Mouse (Mus musculus) liver, embryonic 16.5 days (tissue): ENCODE measurements around the gene Trp53rka. TPM values are rescaled to one million over a fixed set of nuclear protein-coding genes. Genes with fewer than 3 reads are reported as not detected.
A peak's percentile ranks its signal among the peaks of the same experiment; 100 is the strongest.
"Not testable (repeated sequence)": the region's sequence is repeated elsewhere in the genome, so short reads cannot be mapped to it uniquely, and the experiment has no call there.

Source experiments
- ATAC-seq: fragments of 200-750 bp; cut with Nextera tagmentation; 2 replicates; pipeline ENCODE4 v1.8.0; 2017; ENCODE audit warnings: low read depth, mild to moderate bottlenecking, moderate number of reproducible peaks, moderate library complexity
- H3K27ac ChIP-seq: fragments of 300-500 bp; sonication (generic); 2 replicates; pipeline ENCODE4 v1.5.1; 2014; ENCODE audit warnings: mild to moderate bottlenecking, low read length
- H3K27me3 ChIP-seq: fragments of 300-500 bp; sonication (generic); 2 replicates; pipeline ENCODE4 v1.6.1; 2014; ENCODE audit warnings: low read depth, low read length, mixed read lengths; ENCODE audit not compliant: control insufficient read depth, insufficient read depth
- H3K36me3 ChIP-seq: fragments of 300-500 bp; sonication (generic); 2 replicates; pipeline ENCODE4 v1.6.1; 2014; ENCODE audit warnings: mild to moderate bottlenecking; ENCODE audit not compliant: control insufficient read depth, insufficient read depth
- H3K4me1 ChIP-seq: fragments of 300-500 bp; sonication (generic); 2 replicates; pipeline ENCODE4 v1.6.1; 2014; ENCODE audit warnings: low read depth, low read length, mixed read lengths; ENCODE audit not compliant: control insufficient read depth
- H3K4me2 ChIP-seq: fragments of 300-500 bp; sonication (generic); 2 replicates; pipeline ENCODE4 v1.6.1; 2014; ENCODE audit warnings: low read depth, low read length, mixed read lengths
- H3K4me3 ChIP-seq: fragments of 300-500 bp; sonication (generic); 2 replicates; pipeline ENCODE4 v1.5.1; 2014; ENCODE audit warnings: low read depth, mild to moderate bottlenecking, low read length
- H3K9ac ChIP-seq: fragments of 300-500 bp; sonication (generic); 2 replicates; pipeline ENCODE4 v1.6.1; 2014; ENCODE audit warnings: low read depth, low read length
- H3K9me3 ChIP-seq: fragments of 300-500 bp; sonication (generic); replicated peaks from 2 replicates; pipeline ENCODE4 v1.6.1; 2016; ENCODE audit warnings: low read length; ENCODE audit not compliant: control insufficient read depth
- WGBS: fragments of 180-500 bp; shearing (Covaris S2); extraction: QIAGEN DNeasy Blood & Tissue Kit; methylation state at CpG from one replicate; pipeline ENCODE4 v1.1.7; 2014; ENCODE audit not compliant: insufficient replicate concordance; 5-methylcytosine and 5-hydroxymethylcytosine counted together
- polyA plus RNA-seq: library from polyadenylated mRNA; unstranded; fragments of >200 nt; fragmentation: Nextera tagmentation; extraction: Ambion mirVana; gene quantifications from 2 replicates; pipeline ENCODE4 v1.2.1, GENCODE M21; 2015

Trp53rka gene
- polyA plus RNA-seq, 1 experiment from 2014 or later, result 8.2 TPM

- 76% methylated on average over 4 of the region's 4 CpGs for WGBS
- not testable (repeated sequence) for H3K4me2 ChIP-seq, H3K27ac ChIP-seq, H3K9me3 ChIP-seq, H3K4me3 ChIP-seq, H3K9ac ChIP-seq, H3K4me1 ChIP-seq, ATAC-seq, H3K36me3 ChIP-seq, H3K27me3 ChIP-seq
These were observed 18.4 kb upstream of the Trp53rka start for GRCm38 (mm10) chr2:165511530-165511929.

- H3K4me1 ChIP-seq, H3K27ac ChIP-seq, H3K36me3 ChIP-seq, H3K9me3 ChIP-seq, ATAC-seq, H3K4me3 ChIP-seq, H3K4me2 ChIP-seq, H3K27me3 ChIP-seq, H3K9ac ChIP-seq: not testable (repeated sequence)
- WGBS, result 54% methylated on average over 2 of the region's 2 CpGs
These were observed 17.9 kb upstream of the Trp53rka start for GRCm38 (mm10) chr2:165510914-165511458.

GRCm38 (mm10) chr2:165510466-165510865, 17.3 kb upstream of the Trp53rka start:
- Histone ChIP-seq H3K9ac (no peak overlapping the region), H3K27ac (no peak overlapping the region), H3K4me1 (no peaks in the 10 kb centered on the region), H3K27me3 (no peaks in the 10 kb centered on the region), H3K36me3 (no peaks in the 10 kb centered on the region), H3K4me2 (no peak overlapping the region), H3K4me3 (no peak overlapping the region), H3K9me3 (no peaks in the 10 kb centered on the region)
- WGBS, result 58% methylated on average over 5 of the region's 5 CpGs
- no peak for ATAC-seq

- H3K9ac ChIP-seq, result no peak overlapping the region
- 45% methylated on average over 9 of the region's 9 CpGs for WGBS
- no peak overlapping the region for H3K4me2 ChIP-seq
- H3K36me3 ChIP-seq, result no peaks in the 10 kb centered on the region
- no peaks in the 10 kb centered on the region for H3K4me1 ChIP-seq
- no peaks in the 10 kb centered on the region for H3K27me3 ChIP-seq
- no peak overlapping the region for H3K27ac ChIP-seq
- ATAC-seq, result no peak
- H3K4me3 ChIP-seq, result no peak overlapping the region
- H3K9me3 ChIP-seq, result no peaks in the 10 kb centered on the region
These were observed 16.6 kb upstream of the Trp53rka start for GRCm38 (mm10) chr2:165509686-165510085.

DNA sequence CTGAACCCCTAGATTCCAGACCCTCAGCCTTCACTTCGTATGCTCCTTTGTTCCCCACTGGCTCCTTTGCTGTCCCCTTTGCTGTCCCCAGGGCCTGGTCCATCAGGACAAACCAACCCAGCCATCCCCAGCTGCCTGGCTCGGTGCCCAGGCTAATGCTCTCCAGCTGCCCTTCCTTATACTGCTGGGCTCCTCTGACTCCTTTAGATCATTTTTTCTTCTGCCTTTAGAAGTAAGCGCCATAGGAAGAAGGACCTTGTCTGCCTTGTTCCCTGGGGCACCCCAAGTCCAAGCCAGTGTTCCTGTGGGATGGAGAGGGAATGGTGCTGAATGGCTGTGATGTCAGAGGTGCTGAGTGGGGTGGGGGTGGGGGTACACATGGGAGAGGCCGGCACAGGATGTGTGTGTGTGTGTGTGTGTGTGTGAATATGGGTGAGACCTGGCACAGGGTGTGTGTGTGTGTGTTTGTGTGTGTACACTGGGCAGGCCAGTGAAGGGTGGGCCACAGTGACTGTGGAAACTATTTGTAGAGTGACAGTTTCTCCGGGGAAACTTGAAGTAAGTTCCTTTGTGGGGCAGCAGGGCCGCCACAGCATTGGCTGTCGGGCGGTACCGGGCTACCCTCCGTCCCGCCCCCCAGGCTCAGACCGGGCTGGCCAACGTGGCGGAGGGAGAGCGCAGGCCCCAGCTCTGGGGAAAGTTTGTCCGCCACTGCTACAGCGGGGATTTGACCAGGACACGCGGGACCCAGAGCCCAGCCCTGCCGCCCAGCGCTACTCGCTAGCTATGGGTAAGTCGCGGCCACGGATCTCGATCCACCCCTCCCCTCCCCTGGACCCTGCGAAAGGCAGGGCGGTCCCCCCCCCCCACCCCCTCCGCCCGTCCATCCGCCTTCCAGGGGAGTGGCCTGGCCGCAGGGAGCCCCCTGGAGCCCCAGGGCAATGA, 10.4 kb upstream of the Trp53rka start, which contains the start of gene Slc2a10:
Gene Slc2a10 (plus strand): TSS at position 529 of the 945 bp plus-strand sequence.
- H3K27me3 ChIP-seq, result peaks cover 7% of the 10 kb centered on the region; the same call in 1 of the 2 replicates
- H3K36me3 ChIP-seq, result no peaks in the 10 kb centered on the region
- H3K4me1 ChIP-seq, result no peaks in the 10 kb centered on the region
- 8% methylated on average over 31 of the region's 32 CpGs for WGBS
- ATAC-seq, result no peak
- peak within 1 kb of the TSS; percentile 44 for H3K4me2 ChIP-seq
- H3K9ac ChIP-seq, result peak within 1 kb of the TSS; percentile 28; the same call in 1 of the 2 replicates
- H3K4me3 ChIP-seq, result peak within 1 kb of the TSS; percentile 27; the same call in 1 of the 2 replicates
- H3K9me3 ChIP-seq, result no peaks in the 10 kb centered on the region
- H3K27ac ChIP-seq, result no peak within 1 kb of the TSS

- no peak overlapping the region for H3K27ac ChIP-seq
- no peak for ATAC-seq
- no peaks in the 10 kb centered on the region for H3K9me3 ChIP-seq
- H3K4me2 ChIP-seq, result no peak overlapping the region
- H3K36me3 ChIP-seq, result no peaks in the 10 kb centered on the region
- no peaks in the 10 kb centered on the region; the same call in 1 of the 2 replicates for H3K4me1 ChIP-seq
- H3K9ac ChIP-seq, result no peak overlapping the region
- no peak overlapping the region for H3K4me3 ChIP-seq
- H3K27me3 ChIP-seq, result peaks cover 5% of the 10 kb centered on the region; the same call in 1 of the 2 replicates
- 39% methylated on average over 6 of the region's 6 CpGs for WGBS
These were observed 5.7 kb upstream of the Trp53rka start for GRCm38 (mm10) chr2:165498816-165499215.

GRCm38 (mm10) chr2:165497706-165498275, 4.7 kb upstream of the Trp53rka start:
- H3K4me3 ChIP-seq, result no peak overlapping the region
- H3K36me3 ChIP-seq, result no peaks in the 10 kb centered on the region
- H3K9ac ChIP-seq, result no peak overlapping the region
- no peaks in the 10 kb centered on the region for H3K9me3 ChIP-seq
- H3K27ac ChIP-seq, result no peak overlapping the region
- H3K4me2 ChIP-seq, result no peak overlapping the region
- 54% methylated on average over 2 of the region's 2 CpGs for WGBS
- H3K27me3 ChIP-seq, result no peaks in the 10 kb centered on the region; the same call in 1 of the 2 replicates
- no peak for ATAC-seq
- peaks cover 3% of the 10 kb centered on the region for H3K4me1 ChIP-seq

GRCm38 (mm10) chr2:165496251-165496650, 3.1 kb upstream of the Trp53rka start:
- no peak overlapping the region for H3K9ac ChIP-seq
- no peaks in the 10 kb centered on the region; the same call in 1 of the 2 replicates for H3K27me3 ChIP-seq
- ATAC-seq, result no peak
- H3K27ac ChIP-seq, result no peak overlapping the region
- no peaks in the 10 kb centered on the region for H3K9me3 ChIP-seq
- no peak overlapping the region for H3K4me3 ChIP-seq
- peaks cover 7% of the 10 kb centered on the region for H3K4me1 ChIP-seq
- H3K36me3 ChIP-seq, result no peaks in the 10 kb centered on the region
- H3K4me2 ChIP-seq, result no peak overlapping the region

DNA sequence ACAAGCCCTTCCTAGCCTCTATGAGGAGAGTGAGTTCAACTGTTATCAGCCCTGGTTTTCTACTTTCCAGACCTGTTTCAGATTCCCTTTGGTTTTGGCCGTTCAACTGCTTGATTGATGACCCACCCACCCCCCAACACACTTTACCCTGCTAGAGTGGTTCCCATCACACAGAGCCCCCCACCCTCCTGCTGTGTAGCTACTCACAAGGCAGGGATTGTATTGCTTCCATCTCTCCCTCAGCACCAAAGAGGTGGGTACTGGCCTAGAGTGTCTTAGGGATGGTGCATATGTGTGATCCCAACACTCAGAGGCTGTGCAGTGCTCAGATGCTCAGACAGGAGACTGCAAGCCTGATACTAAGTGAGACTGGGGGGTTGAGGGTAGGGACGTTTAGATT, 1.4 kb upstream of the Trp53rka start:
- WGBS, result 33% methylated on average over 2 of the region's 2 CpGs
- Histone ChIP-seq H3K9ac (no peak overlapping the region), H3K27me3 (no peaks in the 10 kb centered on the region), H3K9me3 (no peaks in the 10 kb centered on the region), H3K4me3 (no peak overlapping the region), H3K4me1 (peaks cover 7% of the 10 kb centered on the region), H3K4me2 (no peak overlapping the region), H3K27ac (no peak overlapping the region), H3K36me3 (peaks cover 4% of the 10 kb centered on the region; the same call in 1 of the 2 replicates)
- ATAC-seq, result no peak
